Mouse (Mus musculus) ES-Bruce4 (cell line): ENCODE measurements around the gene Vwa8. TPM values are rescaled to one million over a fixed set of nuclear protein-coding genes. Genes with fewer than 3 reads are reported as not detected.

Experiments used
- H3K27ac ChIP-seq: 2 replicates; pipeline ENCODE4 v1.5.1; 2012; ENCODE audit warnings: low read length, inconsistent platforms; ENCODE audit not compliant: insufficient read depth
- H3K27me3 ChIP-seq: 2 replicates; pipeline ENCODE4 v1.6.1; 2012; ENCODE audit warnings: mild to moderate bottlenecking, low read length, inconsistent platforms; ENCODE audit not compliant: control insufficient read depth, poor library complexity, insufficient read depth, severe bottlenecking
- H3K36me3 ChIP-seq: 2 replicates; pipeline ENCODE4 v1.6.1; 2012; ENCODE audit warnings: inconsistent platforms, mild to moderate bottlenecking, low read length, moderate library complexity; ENCODE audit not compliant: control insufficient read depth, poor library complexity, insufficient read depth, severe bottlenecking
- H3K4me1 ChIP-seq: one replicate; pipeline ENCODE4 v1.8.1; 2011; ENCODE audit warnings: low read length; ENCODE audit not compliant: control insufficient read depth, insufficient read depth
- H3K4me3 ChIP-seq: 2 replicates; pipeline ENCODE4 v1.5.1; 2011; ENCODE audit warnings: low read depth, mild to moderate bottlenecking, low read length
- H3K9ac ChIP-seq: 2 replicates; pipeline ENCODE4 v1.6.1; 2012; ENCODE audit warnings: low read depth, mild to moderate bottlenecking, inconsistent platforms; ENCODE audit not compliant: poor library complexity, severe bottlenecking
- H3K9me3 ChIP-seq: replicated peaks from 2 replicates; pipeline ENCODE4 v1.6.1; 2012; ENCODE audit warnings: mild to moderate bottlenecking, low read length, inconsistent platforms; ENCODE audit not compliant: control insufficient read depth, poor library complexity, insufficient read depth, severe bottlenecking
- CTCF ChIP-seq: IDR thresholded peaks from one replicate; pipeline ENCODE4 v1.8.1; 2011; ENCODE audit warnings: low read depth, low read length
- EP300 ChIP-seq: IDR thresholded peaks from 2 replicates; pipeline ENCODE4 v1.6.1; 2011; ENCODE audit warnings: low read depth, low read length; ENCODE audit not compliant: insufficient read depth
- POLR2A ChIP-seq: IDR thresholded peaks from one replicate; pipeline ENCODE4 v1.8.1; 2011; ENCODE audit warnings: low read length; ENCODE audit not compliant: insufficient read depth
- polyA plus RNA-seq: library from polyadenylated mRNA; stranded (reverse); fragments of >200 nt; gene quantifications from 2 replicates; pipeline ENCODE4 v1.2.4, GENCODE M21; 2011; ENCODE audit warnings: low read depth; ENCODE audit not compliant: missing spikeins, insufficient read depth, insufficient read length

Vwa8 gene
- polyA plus RNA-seq, 1 experiment: 13.1 TPM

DNA sequence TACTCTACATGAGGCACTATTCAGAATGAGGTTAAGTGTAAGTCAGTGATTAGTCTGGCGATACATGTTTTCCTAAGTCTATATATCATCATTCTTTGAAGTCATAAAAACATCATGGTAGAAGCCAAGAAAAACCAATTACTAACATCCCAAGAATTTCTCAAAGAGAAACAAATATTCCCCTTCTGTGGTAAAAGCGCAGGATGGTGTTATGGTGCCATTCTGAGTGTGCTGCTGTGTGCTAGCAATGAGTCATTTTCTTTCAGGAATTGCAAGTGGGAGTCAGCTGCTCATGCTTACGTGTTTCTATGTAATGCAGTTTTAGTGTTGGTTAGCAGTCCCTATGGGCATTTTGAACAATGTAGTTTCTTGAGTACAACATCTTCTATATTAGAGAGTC is 216.8 kb downstream of the Vwa8 start:
- Histone ChIP-seq H3K4me1 (no peaks in the 10 kb centered on the region), H3K27ac (no peak overlapping the region), H3K9me3 (no peaks in the 10 kb centered on the region), H3K4me3 (no peak overlapping the region), H3K9ac (no peak overlapping the region), H3K36me3 (no peaks in the 10 kb centered on the region), H3K27me3 (no peaks in the 10 kb centered on the region)
- TF ChIP-seq POLR2A: no peak
- TF ChIP-seq CTCF: no peak
- TF ChIP-seq EP300: no peak

DNA sequence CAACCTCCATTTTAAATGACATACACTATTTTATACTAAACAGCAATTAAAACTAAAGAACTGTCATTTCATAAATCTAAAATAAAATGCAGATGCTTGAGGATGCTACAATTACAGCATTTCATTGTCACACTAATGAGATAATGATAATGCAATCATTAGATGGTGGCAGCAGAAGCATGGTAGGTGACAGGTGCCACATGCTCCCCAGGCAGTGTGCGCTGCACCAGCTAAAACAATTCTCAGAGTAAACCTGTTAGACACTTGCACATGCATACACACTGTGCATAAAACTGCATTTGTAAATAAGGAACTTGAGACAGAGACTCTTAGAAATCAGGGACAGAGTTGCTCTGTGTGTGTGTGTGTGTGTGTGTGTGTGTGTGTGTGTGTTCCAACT is 220.7 kb downstream of the Vwa8 start:
- H3K4me1 ChIP-seq: no peaks in the 10 kb centered on the region
- H3K27me3 ChIP-seq: no peaks in the 10 kb centered on the region
- no peak overlapping the region for H3K27ac ChIP-seq
- no peak overlapping the region for H3K9ac ChIP-seq
- no peak overlapping the region for H3K4me3 ChIP-seq
- no peak for TF ChIP-seq POLR2A
- TF ChIP-seq CTCF: no peak
- no peak for TF ChIP-seq EP300
- no peaks in the 10 kb centered on the region for H3K36me3 ChIP-seq
- H3K9me3 ChIP-seq: no peaks in the 10 kb centered on the region

DNA sequence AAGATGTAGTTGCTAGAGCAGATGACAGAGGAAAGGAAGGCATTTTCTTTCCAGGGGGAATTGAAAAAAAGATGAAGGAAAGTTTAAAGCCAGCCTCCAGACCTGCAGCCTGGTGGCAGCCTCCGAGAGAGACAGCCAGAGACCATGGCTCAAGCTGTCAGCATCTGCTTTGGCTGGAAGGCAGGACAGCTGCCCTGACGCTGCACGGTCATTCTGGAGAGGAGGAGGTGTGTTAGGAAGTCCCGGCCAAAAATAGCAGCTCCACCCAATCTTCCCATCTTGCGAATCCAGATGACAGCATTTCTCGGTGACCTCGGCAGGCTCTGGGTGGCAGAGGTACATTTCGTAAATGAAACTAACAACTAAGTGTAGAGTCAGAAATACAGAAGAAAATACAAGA is 225.9 kb downstream of the Vwa8 start:
- TF ChIP-seq POLR2A (no peak), CTCF (no peak), EP300 (no peak)
- no peaks in the 10 kb centered on the region for H3K4me1 ChIP-seq
- no peak overlapping the region for H3K9ac ChIP-seq

GRCm38 (mm10) chr14:79076560-79077300 is 227.9 kb downstream of the Vwa8 start:
- TF ChIP-seq EP300 (no peak), POLR2A (no peak), CTCF (no peak)
- Histone ChIP-seq H3K4me1 (no peaks in the 10 kb centered on the region), H3K36me3 (no peaks in the 10 kb centered on the region), H3K27ac (no peak overlapping the region), H3K27me3 (no peaks in the 10 kb centered on the region), H3K9me3 (no peaks in the 10 kb centered on the region), H3K9ac (no peak overlapping the region), H3K4me3 (no peak overlapping the region)

More for the DNA sequence above, 225.9 kb downstream of the Vwa8 start:
- Histone ChIP-seq H3K4me3 (no peak overlapping the region), H3K36me3 (no peaks in the 10 kb centered on the region), H3K27ac (no peak overlapping the region), H3K27me3 (no peaks in the 10 kb centered on the region), H3K9me3 (no peaks in the 10 kb centered on the region)

DNA sequence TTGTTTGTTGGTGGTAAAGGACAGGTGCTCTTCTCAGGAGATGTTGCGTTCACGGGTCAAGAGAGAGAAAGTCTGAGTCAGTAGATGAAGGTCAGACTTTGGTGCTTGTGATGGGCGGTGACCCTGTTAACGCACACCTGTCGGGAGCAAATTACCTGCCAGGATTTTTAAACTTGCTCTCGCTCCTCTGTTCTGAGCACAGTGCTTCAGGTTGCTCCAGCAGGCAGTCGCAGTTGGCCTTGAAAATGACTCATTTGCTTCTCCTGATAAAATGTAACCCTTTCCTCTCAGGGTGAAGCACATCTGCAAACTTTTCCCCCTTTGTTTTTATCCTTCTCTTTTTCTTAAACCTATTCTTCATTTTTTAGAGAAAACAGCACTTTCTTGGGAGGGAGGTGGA is 234.7 kb downstream of the Vwa8 start:
- Histone ChIP-seq H3K4me1 (no peaks in the 10 kb centered on the region), H3K27me3 (no peaks in the 10 kb centered on the region), H3K9ac (no peak overlapping the region), H3K36me3 (no peaks in the 10 kb centered on the region), H3K4me3 (no peak overlapping the region), H3K27ac (no peak overlapping the region), H3K9me3 (no peaks in the 10 kb centered on the region)
- TF ChIP-seq CTCF: no peak
- no peak for TF ChIP-seq EP300
- no peak for TF ChIP-seq POLR2A

- no peaks in the 10 kb centered on the region for H3K9me3 ChIP-seq
- TF ChIP-seq CTCF: no peak
- no peak for TF ChIP-seq POLR2A
- no peak for TF ChIP-seq EP300
- no peaks in the 10 kb centered on the region for H3K4me1 ChIP-seq
- H3K27me3 ChIP-seq: no peaks in the 10 kb centered on the region
- no peak overlapping the region for H3K27ac ChIP-seq
- no peak overlapping the region for H3K9ac ChIP-seq
- no peak overlapping the region for H3K4me3 ChIP-seq
- no peaks in the 10 kb centered on the region for H3K36me3 ChIP-seq
Observed at GRCm38 (mm10) chr14:79086006-79086405, 237.2 kb downstream of the Vwa8 start.
